In the genomic region with DNA sequence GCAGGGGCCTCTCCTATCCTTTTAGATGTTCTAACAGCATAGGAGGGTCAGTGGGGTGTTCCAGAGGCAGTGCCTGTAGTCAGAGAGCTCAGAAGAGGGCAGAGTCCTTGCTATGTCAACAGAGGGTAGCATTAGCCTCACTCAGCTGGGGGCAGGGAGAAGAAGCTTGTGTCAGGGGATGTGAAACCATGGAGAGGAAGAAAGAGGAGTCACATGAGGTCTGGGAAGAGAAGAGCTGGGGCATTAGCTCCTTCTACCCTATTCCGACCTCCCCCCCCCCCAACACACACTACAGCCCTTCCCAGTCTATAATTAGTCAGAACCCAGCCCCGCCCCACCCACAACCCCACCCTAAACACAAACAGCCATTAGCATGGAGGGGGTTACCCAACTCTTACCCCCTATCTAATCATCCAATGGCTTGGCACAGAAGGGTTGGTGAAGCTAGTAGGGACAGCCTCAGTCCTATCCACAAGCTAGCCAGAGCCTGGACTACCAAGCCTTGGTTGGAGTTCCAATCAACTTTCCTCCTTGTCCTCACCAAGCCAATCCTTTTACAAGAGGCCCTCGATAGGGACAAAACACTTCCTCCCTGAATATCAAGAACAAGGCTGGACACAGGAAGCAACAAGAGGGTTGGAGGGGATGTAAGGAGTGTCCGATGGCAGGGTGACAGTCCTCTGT, we compare ENCODE assay signal across 8 mouse cellular contexts. TPM values are rescaled to one million over a fixed set of nuclear protein-coding genes. Genes with fewer than 3 reads are reported as not detected.
DNase-seq lines count a peak whose midpoint lies in the region; ATAC-seq and TF ChIP-seq lines count a peak whose summit lies in the region.

No protein-coding gene starts in this region.

- peak overlapping the region; percentile 90 for H3K4me2 ChIP-seq in intestine, embryonic 15.5 days (replicated peaks)
- peak overlapping the region; percentile 96 for H3K4me2 ChIP-seq in midbrain, embryonic 12.5 days (replicated peaks)

- H3K9me3 ChIP-seq in intestine, embryonic 15.5 days = no peaks in the 10 kb centered on the region
- no peaks in the 10 kb centered on the region for H3K9me3 ChIP-seq in midbrain, embryonic 12.5 days

- no peaks in the 10 kb centered on the region for H3K36me3 ChIP-seq in intestine, embryonic 15.5 days
- H3K36me3 ChIP-seq in midbrain, embryonic 12.5 days = no peaks in the 10 kb centered on the region

- ATAC-seq in intestine, embryonic 15.5 days = peak; percentile 31
- no peak for ATAC-seq in midbrain, embryonic 12.5 days (ENCODE audit: low FRiP score, low read depth)

- no peak overlapping the region; the same call in 1 of the 2 replicates for H3K4me3 ChIP-seq in layer of hippocampus, adult 2 months
- H3K4me3 ChIP-seq in embryonic fibroblast, embryonic 13.5 days (ENCODE audit: insufficient read depth, low read length) = no peak overlapping the region
- 0 out of 2 replicates have a peak overlapping the region, but pooled peaks have one; percentile 85 for H3K4me3 ChIP-seq in intestine, embryonic 15.5 days (replicated peaks)
- H3K4me3 ChIP-seq in midbrain, embryonic 12.5 days = 0 out of 2 replicates have a peak overlapping the region, but pooled peaks have one; percentile 83

- WGBS in intestine, embryonic 15.5 days = 56% methylated on average over 4 of the region's 4 CpGs
- whole genome bisulfite sequencing in midbrain, embryonic 12.5 days = 84% methylated on average over 4 of the region's 4 CpGs

- TF ChIP-seq CTCF in layer of hippocampus, adult 2 months (conservative IDR thresholded peaks at IDR 0.05) = no peak
- no peak for TF ChIP-seq CTCF in embryonic fibroblast, embryonic 13.5 days (IDR thresholded peaks at IDR 0.05; ENCODE audit: borderline replicate concordance, insufficient read depth, low read length)

- H3K9ac ChIP-seq in intestine, embryonic 15.5 days = peak overlapping the region; percentile 9; the same call in 1 of the 2 replicates
- 0 out of 2 replicates have a peak overlapping the region, but pooled peaks have one; percentile 15 for H3K9ac ChIP-seq in midbrain, embryonic 12.5 days (replicated peaks)

- H3K27ac ChIP-seq in layer of hippocampus, adult 2 months = peak overlapping the region; percentile 96
- peak overlapping the region; percentile 90 for H3K27ac ChIP-seq in embryonic fibroblast, embryonic 13.5 days (ENCODE audit: insufficient read depth, low read length)
- peak overlapping the region; percentile 93 for H3K27ac ChIP-seq in intestine, embryonic 15.5 days
- peak overlapping the region; percentile 35 for H3K27ac ChIP-seq in midbrain, embryonic 12.5 days (replicated peaks)

- no peak for TF ChIP-seq POLR2A in embryonic fibroblast, embryonic 13.5 days (IDR thresholded peaks at IDR 0.05; ENCODE audit: low read depth, low read length)

- peaks cover 10% of the 10 kb centered on the region for H3K4me1 ChIP-seq in embryonic fibroblast, embryonic 13.5 days (ENCODE audit: control insufficient read depth, insufficient read depth, low read length)
- H3K4me1 ChIP-seq in intestine, embryonic 15.5 days (replicated peaks) = peaks cover 68% of the 10 kb centered on the region
- peaks cover 90% of the 10 kb centered on the region for H3K4me1 ChIP-seq in midbrain, embryonic 12.5 days

- no peak for DNase-seq in layer of hippocampus, adult 2 months (ENCODE audit: low spot score in 2 of 2)
- DNase-seq in layer of hippocampus, postnatal 14 days (ENCODE audit: low spot score in 2 of 2) = no peak
- no peak for DNase-seq in urinary bladder, postnatal 14 days (ENCODE audit: low spot score)
- no peak for DNase-seq in ovary, postnatal 14 days (ENCODE audit: low spot score)
- no peak for DNase-seq in right cerebral cortex, postnatal 10 days (ENCODE audit: low spot score in 2 of 2)

- no peaks in the 10 kb centered on the region for H3K27me3 ChIP-seq in intestine, embryonic 15.5 days (replicated peaks)
- H3K27me3 ChIP-seq in midbrain, embryonic 12.5 days = 0 out of 2 replicates have a peak, but pooled peaks cover 8% of the 10 kb centered on the region

RNA-seq across cellular contexts. Expression of gene Plxnb2, which starts 2.9 kb away (rescaled TPM):
- 10 to 100 TPM; 49.7 to 59.1 TPM for total RNA-seq in layer of hippocampus, adult 2 months (2021)
- 10 to 100 TPM; 60.1 to 74.0 TPM for total RNA-seq in layer of hippocampus, postnatal 14 days (2021)
- 194 and 237 TPM in 2 replicates for polyA plus RNA-seq in embryonic fibroblast, embryonic 13.5 days (2011; ENCODE audit: insufficient read length, low read depth, missing spikeins)
- polyA plus RNA-seq in intestine, embryonic 15.5 days (2015; fragmentation: Nextera tagmentation; extraction: Ambion mirVana) = 107 and 118 TPM in 2 replicates
- 164 and 170 TPM in 2 replicates for polyA plus RNA-seq in midbrain, embryonic 12.5 days (2016; fragmentation: Nextera tagmentation; extraction: Ambion mirVana)

RNA-seq across cellular contexts. Expression of gene Dennd6b, which starts 18.6 kb away (rescaled TPM):
- 10 to 100 TPM; 39.6 to 41.5 TPM for total RNA-seq in layer of hippocampus, adult 2 months (2021)
- 10 to 100 TPM; 29.9 to 35.5 TPM for total RNA-seq in layer of hippocampus, postnatal 14 days (2021)
- 3.1 and 4.2 TPM in 2 replicates for polyA plus RNA-seq in embryonic fibroblast, embryonic 13.5 days (2011; ENCODE audit: insufficient read length, low read depth, missing spikeins)
- polyA plus RNA-seq in intestine, embryonic 15.5 days (2015; fragmentation: Nextera tagmentation; extraction: Ambion mirVana) = 12.1 and 13.1 TPM in 2 replicates
- 53.3 and 58.6 TPM in 2 replicates for polyA plus RNA-seq in midbrain, embryonic 12.5 days (2016; fragmentation: Nextera tagmentation; extraction: Ambion mirVana)

RNA-seq across cellular contexts. Expression of gene Mapk11, which starts 28.3 kb away (rescaled TPM):
- 10 to 100 TPM; 21.6 to 25.8 TPM for total RNA-seq in layer of hippocampus, adult 2 months (2021)
- 10 to 100 TPM; 23.2 to 24.9 TPM for total RNA-seq in layer of hippocampus, postnatal 14 days (2021)
- polyA plus RNA-seq in embryonic fibroblast, embryonic 13.5 days (2011; ENCODE audit: insufficient read length, low read depth, missing spikeins) = 7.3 and 10.8 TPM in 2 replicates
- polyA plus RNA-seq in intestine, embryonic 15.5 days (2015; fragmentation: Nextera tagmentation; extraction: Ambion mirVana) = 5.8 and 6.0 TPM in 2 replicates
- polyA plus RNA-seq in midbrain, embryonic 12.5 days (2016; fragmentation: Nextera tagmentation; extraction: Ambion mirVana) = 45.7 and 50.2 TPM in 2 replicates

RNA-seq across cellular contexts. Expression of gene Ppp6r2, which starts 33.6 kb away (rescaled TPM):
- total RNA-seq in layer of hippocampus, adult 2 months (2021) = 100 to 1,000 TPM; 170 to 172 TPM
- 100 to 1,000 TPM; 157 to 167 TPM for total RNA-seq in layer of hippocampus, postnatal 14 days (2021)
- 32.4 and 43.1 TPM in 2 replicates for polyA plus RNA-seq in embryonic fibroblast, embryonic 13.5 days (2011; ENCODE audit: insufficient read length, low read depth, missing spikeins)
- 21.6 and 23.9 TPM in 2 replicates for polyA plus RNA-seq in intestine, embryonic 15.5 days (2015; fragmentation: Nextera tagmentation; extraction: Ambion mirVana)
- 63.7 and 68.5 TPM in 2 replicates for polyA plus RNA-seq in midbrain, embryonic 12.5 days (2016; fragmentation: Nextera tagmentation; extraction: Ambion mirVana)

RNA-seq across cellular contexts. Expression of gene Mapk12, which starts 37.2 kb away (rescaled TPM):
- 1 to 10 TPM; 4.4 to 5.6 TPM for total RNA-seq in layer of hippocampus, adult 2 months (2021)
- 1 to 10 TPM; 3.5 to 5.4 TPM for total RNA-seq in layer of hippocampus, postnatal 14 days (2021)
- 10.1 and 16.4 TPM in 2 replicates for polyA plus RNA-seq in embryonic fibroblast, embryonic 13.5 days (2011; ENCODE audit: insufficient read length, low read depth, missing spikeins)
- 3.6 and 4.2 TPM in 2 replicates for polyA plus RNA-seq in intestine, embryonic 15.5 days (2015; fragmentation: Nextera tagmentation; extraction: Ambion mirVana)
- polyA plus RNA-seq in midbrain, embryonic 12.5 days (2016; fragmentation: Nextera tagmentation; extraction: Ambion mirVana) = 14.5 and 20.1 TPM in 2 replicates

Comparison
In these comparisons a context has a peak if more than half of its experiments do, and no peak if none do; other contexts are left out.
1. H3K27ac ChIP-seq: peak in every context shown above with its lines; median percentile 96 in layer of hippocampus, adult 2 months; 93 in intestine, embryonic 15.5 days; 90 in embryonic fibroblast, embryonic 13.5 days; 35 in midbrain, embryonic 12.5 days.
2. H3K4me3 ChIP-seq: peak in intestine, embryonic 15.5 days (single experiment) and midbrain, embryonic 12.5 days (single experiment); none in layer of hippocampus, adult 2 months (single experiment) and embryonic fibroblast, embryonic 13.5 days (single experiment).